Mouse (Mus musculus) cortical plate, adult 2 months (tissue): ENCODE measurements around the gene Arnt2.

Experiments
- CTCF ChIP-seq: fragments of 200-500 bp; IDR thresholded peaks from 2 replicates; pipeline ENCODE4 v1.5.1; 2011; ENCODE audit warnings: mild to moderate bottlenecking, control low read depth, low read length; ENCODE audit not compliant: insufficient read depth; ENCODE audit errors: extremely low read depth
- POLR2A ChIP-seq: fragments of 200-500 bp; IDR thresholded peaks from 2 replicates; pipeline ENCODE4 v1.6.1; 2011; ENCODE audit warnings: mild to moderate bottlenecking, low read length, control low read depth; ENCODE audit not compliant: insufficient read depth; ENCODE audit errors: extremely low read depth

DNA sequence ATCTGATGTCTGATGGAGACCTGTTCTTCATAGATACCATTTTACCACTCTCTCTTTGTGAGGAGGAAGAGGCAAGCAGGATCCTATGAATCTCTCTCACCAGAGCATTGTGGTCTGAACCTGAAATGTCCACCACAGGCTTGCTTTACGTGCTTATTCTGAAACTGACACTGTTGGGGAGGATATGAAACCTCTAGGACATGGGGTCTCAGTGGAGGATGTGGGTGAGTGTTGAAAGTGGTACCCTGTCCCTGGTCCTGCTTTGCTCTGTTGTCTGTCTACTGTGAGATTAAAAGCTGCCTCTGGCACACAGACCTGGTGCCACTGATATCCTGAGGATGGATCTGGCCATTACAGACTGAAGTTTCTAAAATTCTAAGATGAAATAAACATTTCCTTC lies 88.4 kb downstream of the Arnt2 start:
- TF ChIP-seq POLR2A: no peak
- no peak for TF ChIP-seq CTCF
